Mouse (Mus musculus) neural tube, embryonic 11.5 days (tissue): ENCODE measurements around the gene C1s1. TPM values are rescaled to one million over a fixed set of nuclear protein-coding genes. Genes with fewer than 3 reads are reported as not detected.
"Not testable (repeated sequence)": the region's sequence is repeated elsewhere in the genome, so short reads cannot be mapped to it uniquely, and the experiment has no call there.

Source experiments
- ATAC-seq: fragments of 200-750 bp; cut with Nextera tagmentation; 2 replicates; pipeline ENCODE4 v1.8.0; 2017; ENCODE audit warnings: moderate number of reproducible peaks, mild to moderate bottlenecking, moderate TSS enrichment, moderate library complexity; ENCODE audit not compliant: insufficient read depth, low FRiP score, low TSS enrichment
- DNase-seq: peaks from one replicate; pipeline ENCODE4 v3.0.0-alpha.2; 2015; ENCODE audit warnings: low spot score
- H3K27ac ChIP-seq: fragments of 300-500 bp; sonication (generic); 2 replicates; pipeline ENCODE4 v1.5.1; 2014; ENCODE audit warnings: low read depth, mild to moderate bottlenecking, low read length
- H3K27me3 ChIP-seq: fragments of 300-500 bp; sonication (generic); 2 replicates; pipeline ENCODE4 v1.6.1; 2014; ENCODE audit warnings: mild to moderate bottlenecking, low read length, mixed read lengths; ENCODE audit not compliant: control insufficient read depth, insufficient read depth
- H3K36me3 ChIP-seq: fragments of 300-500 bp; sonication (generic); 2 replicates; pipeline ENCODE4 v1.6.1; 2014; ENCODE audit warnings: mild to moderate bottlenecking, low read length, moderate library complexity, mixed read lengths; ENCODE audit not compliant: control insufficient read depth, insufficient read depth
- H3K4me1 ChIP-seq: fragments of 300-500 bp; sonication (generic); 2 replicates; pipeline ENCODE4 v1.6.1; 2014; ENCODE audit warnings: low read length, mixed read lengths; ENCODE audit not compliant: control insufficient read depth, insufficient read depth
- H3K4me2 ChIP-seq: fragments of 300-500 bp; sonication (generic); 2 replicates; pipeline ENCODE4 v1.6.1; 2014; ENCODE audit warnings: low read depth, mild to moderate bottlenecking, moderate library complexity
- H3K4me3 ChIP-seq: fragments of 300-500 bp; sonication (generic); 2 replicates; pipeline ENCODE4 v1.5.1; 2014; ENCODE audit warnings: low read depth, low read length
- H3K9ac ChIP-seq: fragments of 300-500 bp; sonication (generic); 2 replicates; pipeline ENCODE4 v1.6.1; 2014; ENCODE audit warnings: mild to moderate bottlenecking, low read length
- H3K9me3 ChIP-seq: fragments of 300-500 bp; sonication (generic); 2 replicates; pipeline ENCODE4 v1.6.1; 2016; ENCODE audit warnings: low read length; ENCODE audit not compliant: control insufficient read depth
- WGBS: fragments of 180-500 bp; shearing (Covaris S2); extraction: QIAGEN DNeasy Blood & Tissue Kit; methylation state at CpG from one replicate; pipeline ENCODE4 v1.1.7; 2014; 5-methylcytosine and 5-hydroxymethylcytosine counted together
- polyA plus RNA-seq: library from polyadenylated mRNA; unstranded; fragments of >200 nt; fragmentation: Nextera tagmentation; extraction: Ambion mirVana; gene quantifications from 2 replicates; pipeline ENCODE4 v1.2.1, GENCODE M21; 2014

C1s1 gene
- polyA plus RNA-seq, 1 experiment from 2014 or later = 0.28 TPM

DNA sequence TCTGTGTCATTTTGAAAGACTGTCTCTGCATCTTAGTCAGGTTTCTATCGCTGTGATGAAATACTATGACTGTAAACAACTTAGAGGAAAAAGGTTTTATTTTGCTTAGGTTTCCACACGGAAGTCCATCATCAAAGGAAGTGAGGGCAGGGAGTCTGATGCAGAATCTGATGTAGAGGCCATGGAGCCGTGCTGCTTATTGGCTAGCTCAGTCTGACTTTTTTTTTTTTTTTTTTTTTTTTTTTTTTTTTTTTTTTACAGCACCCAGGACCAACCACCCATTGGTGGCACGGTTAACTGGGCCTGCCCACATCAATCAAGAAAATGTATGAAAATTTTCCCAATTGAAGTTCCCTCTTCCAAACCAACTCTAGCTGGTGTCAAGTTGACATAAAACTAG lies 53.2 kb downstream of the C1s1 start:
- H3K4me2 ChIP-seq = no peak overlapping the region
- no peak overlapping the region for H3K9ac ChIP-seq
- no peaks in the 10 kb centered on the region for H3K4me1 ChIP-seq
- no peaks in the 10 kb centered on the region for H3K9me3 ChIP-seq
- no peaks in the 10 kb centered on the region for H3K36me3 ChIP-seq
- no peak overlapping the region for H3K4me3 ChIP-seq
- H3K27me3 ChIP-seq = no peaks in the 10 kb centered on the region
- H3K27ac ChIP-seq = no peak overlapping the region
- no peak for ATAC-seq
- no peak for DNase-seq
- WGBS = 88% methylated on average over 4 of the region's 4 CpGs

DNA sequence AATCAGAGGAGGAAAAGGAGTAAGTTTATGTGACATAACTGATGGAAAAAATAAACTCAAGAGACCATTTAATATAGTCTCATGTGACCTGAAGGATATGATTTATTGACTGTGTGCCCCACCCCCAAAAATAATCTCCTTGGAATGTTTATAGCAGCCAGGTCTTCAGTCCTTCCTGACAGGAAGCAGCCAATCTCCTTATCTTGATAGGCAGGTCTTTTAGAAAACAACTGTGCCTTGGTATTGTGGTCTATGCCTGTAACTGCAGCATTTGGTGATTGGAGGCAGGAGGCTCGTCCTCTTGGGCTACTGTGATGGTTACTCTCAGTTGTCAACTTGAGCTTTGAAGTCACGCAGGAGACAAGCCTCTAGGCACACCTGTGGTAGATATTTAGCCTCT lies 54.6 kb downstream of the C1s1 start:
- Histone ChIP-seq H3K27me3 (no peaks in the 10 kb centered on the region), H3K4me3 (no peak overlapping the region)

DNA sequence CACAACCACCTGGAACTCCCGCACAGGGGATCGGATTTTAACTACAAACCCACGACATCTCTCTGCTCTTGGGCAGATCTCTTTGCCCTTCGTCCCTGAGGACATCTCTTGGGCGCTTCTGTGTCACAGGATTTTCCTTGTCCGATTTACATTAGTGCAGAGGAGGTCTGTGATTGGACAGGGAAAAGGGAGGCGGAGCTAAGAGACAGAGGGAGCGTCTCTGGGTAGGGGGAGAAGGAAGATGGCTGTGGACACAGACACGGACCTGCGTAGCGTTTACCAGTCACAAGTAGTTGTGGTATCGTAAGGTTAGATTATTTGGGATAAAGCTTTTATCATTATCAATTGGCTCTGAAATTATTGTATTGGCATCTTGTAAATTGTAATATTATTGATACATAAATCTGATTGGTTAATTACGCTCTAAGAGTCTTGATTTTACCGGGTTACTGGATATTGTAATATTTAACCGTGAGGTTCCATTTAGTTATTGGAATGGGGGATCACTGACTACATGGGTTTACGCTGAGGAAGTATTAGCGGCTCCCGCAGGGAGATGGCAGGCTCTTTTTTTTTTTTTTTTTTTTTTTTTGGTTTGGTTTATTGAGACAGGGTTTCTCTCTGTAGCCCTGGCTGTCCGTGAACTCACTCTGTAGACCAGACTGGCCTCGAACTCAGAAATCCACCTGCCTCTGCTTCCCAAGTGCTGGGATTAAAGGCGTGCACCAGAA lies 56.6 kb downstream of the C1s1 start:
- 34% methylated on average over 21 of the region's 21 CpGs for WGBS
- Histone ChIP-seq H3K27me3 (no peaks in the 10 kb centered on the region), H3K9ac (no peak overlapping the region), H3K36me3 (no peaks in the 10 kb centered on the region), H3K4me2 (peak overlapping the region; percentile 33), H3K27ac (no peak overlapping the region), H3K4me3 (0 out of 2 replicates have a peak overlapping the region, but pooled peaks have one; percentile 8), H3K4me1 (no peaks in the 10 kb centered on the region), H3K9me3 (no peaks in the 10 kb centered on the region)
- ATAC-seq (peak; percentile 91), DNase-seq (peak; percentile 59)

More for the DNA sequence above, 54.6 kb downstream of the C1s1 start:
- no peaks in the 10 kb centered on the region for H3K4me1 ChIP-seq
- no peaks in the 10 kb centered on the region for H3K36me3 ChIP-seq
- no peak overlapping the region for H3K4me2 ChIP-seq
- no peaks in the 10 kb centered on the region for H3K9me3 ChIP-seq
- 61% methylated on average over 2 of the region's 2 CpGs for WGBS
- ATAC-seq (no peak), DNase-seq (no peak)
- no peak overlapping the region for H3K9ac ChIP-seq
- no peak overlapping the region for H3K27ac ChIP-seq

DNA sequence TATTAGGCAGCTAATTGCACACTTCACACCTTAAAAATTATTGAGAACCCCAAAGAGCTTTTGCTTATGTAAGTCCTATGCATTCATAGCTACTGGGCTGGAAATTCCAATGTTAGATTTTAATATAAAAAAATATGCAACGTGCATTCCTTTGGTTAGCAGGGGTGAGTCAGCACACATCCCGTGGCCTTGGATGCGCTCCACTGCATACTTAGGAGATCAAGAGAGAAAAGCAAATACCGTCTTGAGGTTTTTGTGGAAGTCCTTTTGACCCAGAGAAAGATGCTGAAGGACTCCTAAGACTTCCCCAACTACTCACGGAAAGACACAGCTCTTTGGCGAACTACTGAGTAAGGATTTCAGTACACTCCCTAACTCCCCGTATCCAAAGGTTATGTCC lies 57.3 kb downstream of the C1s1 start:
- Histone ChIP-seq H3K4me2 (peak overlapping the region; percentile 33; the same call in 1 of the 2 replicates), H3K36me3 (no peaks in the 10 kb centered on the region), H3K9ac (no peak overlapping the region), H3K9me3 (no peaks in the 10 kb centered on the region), H3K4me1 (no peaks in the 10 kb centered on the region), H3K4me3 (no peak overlapping the region), H3K27ac (no peak overlapping the region), H3K27me3 (no peaks in the 10 kb centered on the region)
- no peak for ATAC-seq
- WGBS = 91% methylated on average over 7 of the region's 7 CpGs
- DNase-seq = no peak

DNA sequence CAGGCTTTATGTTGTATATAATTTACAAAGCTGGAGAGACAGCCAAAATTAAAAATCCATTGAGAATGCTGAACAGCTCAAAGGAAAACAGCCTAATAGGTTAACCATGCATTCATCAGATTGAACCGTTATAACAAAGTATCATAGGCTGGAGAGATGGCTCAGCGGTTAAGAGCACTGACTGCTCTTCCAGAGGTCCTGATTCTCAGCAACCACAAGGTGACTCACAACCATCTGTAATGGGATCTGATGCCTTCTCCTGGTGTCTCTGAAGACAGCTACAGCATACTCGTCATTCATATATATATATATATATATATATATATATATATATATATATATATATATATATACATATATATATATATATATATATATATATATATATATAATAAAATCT lies 58.3 kb downstream of the C1s1 start:
- H3K36me3 ChIP-seq, H3K27ac ChIP-seq, ATAC-seq, H3K9me3 ChIP-seq, H3K9ac ChIP-seq, H3K4me1 ChIP-seq, DNase-seq, H3K4me3 ChIP-seq, H3K4me2 ChIP-seq, H3K27me3 ChIP-seq: not testable (repeated sequence)
- 90% methylated on average over 3 of the region's 3 CpGs for WGBS

DNA sequence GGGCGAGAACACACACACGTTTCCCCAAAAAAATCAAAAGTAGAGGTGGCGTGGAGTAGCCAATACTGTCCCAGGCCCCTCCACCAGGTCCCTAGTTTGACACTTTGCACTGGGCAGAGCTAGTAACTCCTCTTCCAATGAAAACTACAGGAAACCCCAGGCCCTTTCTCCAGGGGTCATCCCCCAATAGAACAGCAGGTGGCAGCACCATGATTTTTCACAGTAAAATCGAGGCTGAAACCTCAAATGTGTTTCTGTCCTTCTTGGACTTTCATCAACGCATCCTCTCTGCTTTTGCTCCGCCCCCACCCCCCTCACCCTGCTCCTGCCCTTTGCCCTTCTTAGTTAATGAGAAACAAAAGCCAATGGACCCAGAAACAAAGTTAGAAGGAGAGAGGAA lies 60.6 kb downstream of the C1s1 start:
- peak; percentile 71 for DNase-seq
- H3K9me3 ChIP-seq = no peaks in the 10 kb centered on the region
- H3K4me3 ChIP-seq = no peak overlapping the region
- ATAC-seq = no peak
- no peak overlapping the region for H3K9ac ChIP-seq
- 26% methylated on average over 6 of the region's 6 CpGs for WGBS
- H3K36me3 ChIP-seq = no peaks in the 10 kb centered on the region
- no peaks in the 10 kb centered on the region for H3K27me3 ChIP-seq
- H3K4me1 ChIP-seq = no peaks in the 10 kb centered on the region
- H3K27ac ChIP-seq = no peak overlapping the region
- no peak overlapping the region for H3K4me2 ChIP-seq

Other genes starting within 250 kb of the C1s1 start
- gene Cd163, start 237.7 kb downstream of the C1s1 start, polyA plus RNA-seq = not detected in 2 replicates
- gene Pex5, start 127.3 kb downstream of the C1s1 start, polyA plus RNA-seq = 45.9 and 54.4 TPM in 2 replicates
- 17.2 TPM in 2 replicates for gene Clstn3, start 77.6 kb downstream of the C1s1 start, polyA plus RNA-seq
- gene C1rl, start 49.2 kb downstream of the C1s1 start, polyA plus RNA-seq = 0.12 and 0.17 TPM in 2 replicates
- 0.12 TPM in 1 of 2 replicates, not detected in the other for gene C1ra, start 30.0 kb downstream of the C1s1 start, polyA plus RNA-seq
- gene C1rb, start 27.9 kb upstream of the C1s1 start, polyA plus RNA-seq = not detected in 2 replicates
- gene C1s2, start 93.7 kb upstream of the C1s1 start, polyA plus RNA-seq = not detected in 2 replicates
- gene Lpcat3, start 120.7 kb upstream of the C1s1 start, polyA plus RNA-seq = 37.3 and 42.2 TPM in 2 replicates
- gene Emg1, start 169.8 kb upstream of the C1s1 start, polyA plus RNA-seq = 202 and 204 TPM in 2 replicates
- gene Phb2, start 170.0 kb upstream of the C1s1 start, polyA plus RNA-seq = 362 and 370 TPM in 2 replicates
- 6.9 and 8.0 TPM in 2 replicates for gene Ptpn6, start 196.4 kb upstream of the C1s1 start, polyA plus RNA-seq
- 456 and 504 TPM in 2 replicates for gene Grcc10, start 199.0 kb upstream of the C1s1 start, polyA plus RNA-seq
- not detected in 2 replicates for gene Gm45234, start 213.7 kb upstream of the C1s1 start, polyA plus RNA-seq
- gene Atn1, start 214.2 kb upstream of the C1s1 start, polyA plus RNA-seq = 11.8 and 12.1 TPM in 2 replicates
- gene Eno2, start 227.3 kb upstream of the C1s1 start, polyA plus RNA-seq = 8.5 and 9.8 TPM in 2 replicates
- 0.27 and 1.4 TPM in 2 replicates for gene Lrrc23, start 237.4 kb upstream of the C1s1 start, polyA plus RNA-seq